Mouse (Mus musculus): ENCODE measurements around the gene Slc25a28.
A peak's percentile ranks its signal among the peaks of the same experiment; 100 is the strongest.

- TF ChIP-seq CTCF (IDR thresholded peaks at IDR 0.05; ENCODE audit: extremely low read depth, insufficient read depth, low read length) (0 out of 2 replicates have a peak, but pooled peaks have one; percentile 12), POLR2A (IDR thresholded peaks at IDR 0.05; ENCODE audit: extremely low read depth, insufficient read depth, low read length) (no peak)
Measured at GRCm38 (mm10) chr19:43662176-43662967, 12.3 kb downstream of the Slc25a28 start.
